Mouse (Mus musculus) colon, adult 2 months (tissue): Measurements from ENCODE around the gene Rsf1. TPM values are rescaled to one million over a fixed set of nuclear protein-coding genes. Genes with fewer than 3 reads are reported as not detected.

Experiments
- polyA plus RNA-seq: library from polyadenylated mRNA; depleted of rRNA; stranded (reverse); fragments of >200 nt; gene quantifications from 2 replicates; pipeline ENCODE4 v1.2.3, GENCODE M21; 2012; rRNA removed

Rsf1 gene
- polyA plus RNA-seq = 1.4 and 1.9 TPM in 2 replicates

DNA sequence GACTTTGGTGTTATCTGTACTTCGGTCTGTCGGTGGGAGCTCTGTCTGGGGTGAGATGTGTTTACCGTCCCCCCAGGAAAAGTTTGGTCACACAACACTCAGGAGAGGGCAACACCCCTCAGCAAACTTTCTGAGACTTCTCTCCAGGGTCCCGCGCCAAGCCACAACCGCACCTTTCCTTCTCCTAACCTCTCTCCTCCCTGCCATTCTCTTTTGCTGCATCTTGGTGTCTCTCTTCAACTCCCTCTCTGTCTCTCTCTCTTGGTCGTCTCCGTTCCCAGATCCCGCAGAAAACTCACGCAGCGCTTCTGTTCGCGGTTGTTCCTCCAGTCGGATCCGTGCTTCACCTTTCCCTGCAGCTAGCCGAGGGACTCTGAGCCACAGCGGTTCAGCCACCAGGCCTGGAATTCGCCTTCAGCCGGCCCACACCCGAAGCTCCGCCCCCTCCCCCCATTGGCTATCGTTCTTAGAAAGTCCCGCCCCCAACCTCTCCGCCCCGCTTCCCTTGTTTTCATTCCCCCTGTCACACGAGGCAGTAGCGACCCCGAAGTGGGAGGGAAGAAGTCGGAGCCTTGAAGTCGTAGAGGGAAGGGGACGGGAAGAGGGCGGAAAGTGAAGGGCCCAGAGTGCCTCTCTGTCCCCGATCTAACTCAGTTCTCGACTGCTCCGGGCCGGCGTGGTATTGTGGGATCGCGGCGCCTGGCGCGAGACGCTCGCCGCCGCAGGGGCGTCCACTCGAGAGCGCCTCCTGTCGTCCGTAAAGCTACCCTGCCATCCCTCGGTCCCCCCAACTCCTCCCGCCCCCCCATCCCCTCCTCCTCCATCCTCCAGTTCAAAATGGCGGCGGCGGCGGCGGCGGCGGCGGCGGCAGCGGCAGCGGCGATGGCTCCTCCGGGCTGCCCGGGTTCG is at the start of gene Rsf1, which contains the start of gene Aamdc:
Gene Rsf1 (plus strand): TSS at position 823 of the 909 bp plus-strand sequence.
Gene Aamdc (minus strand): TSS at position 431 of the 909 bp plus-strand sequence.

GRCm38 (mm10) chr7:97696506-97697254 is 117.0 kb downstream of the Rsf1 start, which contains the start of gene Clns1a:
Gene Clns1a (plus strand): TSS chr7:97696634.

GRCm38 (mm10) chr7:97737638-97738456 is 158.2 kb downstream of the Rsf1 start, which contains the start of gene Aqp11:
Gene Aqp11 (minus strand): TSS chr7:97738289.

Other genes starting within 250 kb of the Rsf1 start
- gene Usp35, start 247.9 kb upstream of the Rsf1 start, polyA plus RNA-seq = 5.7 and 7.1 TPM in 2 replicates
- 4.5 and 5.6 TPM in 2 replicates for gene Kctd21, start 247.6 kb upstream of the Rsf1 start, polyA plus RNA-seq
- 8.7 and 9.6 TPM in 2 replicates for gene Alg8, start 208.3 kb upstream of the Rsf1 start, polyA plus RNA-seq
- gene Ndufc2, start 179.9 kb upstream of the Rsf1 start, polyA plus RNA-seq = 173 and 192 TPM in 2 replicates
- gene Thrsp, start 162.2 kb upstream of the Rsf1 start, polyA plus RNA-seq = 6.9 and 9.8 TPM in 2 replicates
- 8.1 and 10.0 TPM in 2 replicates for gene Kctd14, start 128.6 kb upstream of the Rsf1 start, polyA plus RNA-seq
- gene Ints4, start 98.9 kb upstream of the Rsf1 start, polyA plus RNA-seq = 52.9 and 54.5 TPM in 2 replicates
- gene Aamdc, start 392 bp upstream of the Rsf1 start, polyA plus RNA-seq = 23.7 and 24.4 TPM in 2 replicates
- 21.9 and 25.0 TPM in 2 replicates for gene Clns1a, start 116.7 kb downstream of the Rsf1 start, polyA plus RNA-seq
- gene Aqp11, start 158.4 kb downstream of the Rsf1 start, polyA plus RNA-seq = 19.7 and 26.9 TPM in 2 replicates
- 24.4 and 41.2 TPM in 2 replicates for gene Pak1, start 208.7 kb downstream of the Rsf1 start, polyA plus RNA-seq